Mouse (Mus musculus): Measurements from ENCODE around the gene Cacng3. TPM values are rescaled to one million over a fixed set of nuclear protein-coding genes. Genes with fewer than 3 reads are reported as not detected.

Gene Cacng3
- polyA plus RNA-seq (2017; shearing (Covaris generic)): not detected

GRCm38 (mm10) chr7:122670442-122670872 lies at the start of gene Cacng3:
Gene Cacng3 (plus strand): TSS chr7:122670492.

All from activated CD4-positive, CD25-positive, alpha-beta regulatory T cell, adult 9 weeks (primary cell).